Mouse (Mus musculus) megakaryocyte, embryonic 14.5 days (primary cell): ENCODE results near the gene Pde4b.

Experiments
- FLI1 ChIP-seq: IDR thresholded peaks from 2 replicates; pipeline ENCODE4 v1.6.1; 2012; ENCODE audit warnings: low read length, inconsistent platforms, mixed read lengths
- GATA1 ChIP-seq: IDR thresholded peaks from 3 replicates; pipeline ENCODE4 v1.6.1; 2012; ENCODE audit warnings: mixed read lengths, low read length, inconsistent platforms, borderline replicate concordance

GRCm38 (mm10) chr4:102606825-102607224 is 519.5 kb downstream of the Pde4b start:
- TF ChIP-seq FLI1 = no peak
- no peak for TF ChIP-seq GATA1
